Mouse (Mus musculus) olfactory bulb, adult 2 months (tissue): ENCODE measurements around the gene Mgea5. TPM values are rescaled to one million over a fixed set of nuclear protein-coding genes. Genes with fewer than 3 reads are reported as not detected.

Source experiments
- H3K27ac ChIP-seq: fragments of 200-500 bp; 2 replicates; pipeline ENCODE4 v1.5.1; 2012; ENCODE audit warnings: low read depth, low read length; ENCODE audit not compliant: insufficient read depth
- H3K4me1 ChIP-seq: fragments of 200-500 bp; 2 replicates; pipeline ENCODE4 v1.6.1; 2012; ENCODE audit warnings: low read length; ENCODE audit not compliant: control insufficient read depth, insufficient read depth
- H3K4me3 ChIP-seq: fragments of 200-500 bp; 2 replicates; pipeline ENCODE4 v1.5.1; 2012; ENCODE audit warnings: mild to moderate bottlenecking, low read depth, low read length, moderate library complexity; ENCODE audit not compliant: insufficient read depth
- CTCF ChIP-seq: fragments of 200-500 bp; IDR thresholded peaks from 2 replicates; pipeline ENCODE4 v1.5.1; 2012; ENCODE audit warnings: low read depth, mild to moderate bottlenecking, low read length, moderate library complexity; ENCODE audit not compliant: insufficient read depth
- POLR2A ChIP-seq: fragments of 200-500 bp; IDR thresholded peaks from 2 replicates; pipeline ENCODE4 v1.6.1; 2012; ENCODE audit warnings: mild to moderate bottlenecking, low read depth, low read length, moderate library complexity; ENCODE audit not compliant: insufficient read depth
- WGBS: fragments of 180-500 bp; shearing (Covaris S2); methylation state at CpG from one replicate; pipeline ENCODE4 v1.1.7; 2018; 5-methylcytosine and 5-hydroxymethylcytosine counted together
- polyA plus RNA-seq: library from polyadenylated mRNA; stranded (reverse); fragments of >200 nt; gene quantifications from 2 replicates; pipeline ENCODE4 v1.2.4, GENCODE M21; 2012; ENCODE audit warnings: low replicate concordance; ENCODE audit not compliant: missing spikeins, insufficient read depth, insufficient read length

Mgea5 gene
- polyA plus RNA-seq, 1 experiment: 284 TPM

DNA sequence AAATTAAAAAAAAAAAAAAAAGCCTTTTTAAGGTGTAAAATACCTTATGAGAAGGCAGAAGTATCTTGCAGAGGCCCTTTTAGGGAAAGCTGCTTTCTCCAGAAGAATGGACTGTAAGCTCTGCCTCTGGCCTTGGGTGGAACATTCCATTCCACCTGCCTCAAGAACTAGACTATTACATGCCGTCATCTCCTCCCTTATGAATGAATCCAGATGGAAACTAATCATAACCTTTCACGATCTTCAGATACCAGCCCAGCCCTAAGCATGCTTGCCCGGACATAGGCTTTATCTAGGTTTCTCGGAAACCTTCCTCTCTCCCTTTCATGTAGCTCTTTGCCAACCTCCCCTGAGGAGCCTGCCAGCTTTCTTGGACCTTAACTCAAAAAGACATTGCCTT is 4.7 kb upstream of the Mgea5 start:
- TF ChIP-seq POLR2A (no peak), CTCF (no peak)
- Histone ChIP-seq H3K27ac (no peak overlapping the region), H3K4me3 (no peak overlapping the region), H3K4me1 (no peaks in the 10 kb centered on the region)
- 65% methylated on average over 4 of the region's 4 CpGs for WGBS

DNA sequence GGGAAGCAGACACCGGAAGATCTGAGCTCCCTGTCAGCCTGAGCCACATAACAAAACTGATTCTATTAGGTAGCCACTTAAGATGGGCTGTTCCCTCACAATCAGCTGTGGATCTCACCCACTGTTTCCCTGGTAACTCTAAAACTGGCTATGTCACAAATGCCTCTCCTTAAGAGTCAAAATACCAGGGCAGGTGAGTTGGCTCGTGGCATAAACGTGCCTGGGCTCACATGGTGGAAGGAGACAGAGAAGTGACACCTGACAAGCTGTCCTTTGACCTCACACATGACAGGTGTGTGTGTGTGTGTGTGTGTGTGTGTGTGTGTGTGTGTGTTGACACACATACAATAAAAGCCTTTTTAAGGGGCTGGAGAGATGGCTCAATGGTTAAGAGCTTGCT is 3.8 kb upstream of the Mgea5 start:
- no peak for TF ChIP-seq CTCF
- no peak for TF ChIP-seq POLR2A
- no peak overlapping the region for H3K27ac ChIP-seq
- H3K4me1 ChIP-seq: no peaks in the 10 kb centered on the region
- 77% methylated on average over 3 of the region's 3 CpGs for WGBS
- H3K4me3 ChIP-seq: no peak overlapping the region

DNA sequence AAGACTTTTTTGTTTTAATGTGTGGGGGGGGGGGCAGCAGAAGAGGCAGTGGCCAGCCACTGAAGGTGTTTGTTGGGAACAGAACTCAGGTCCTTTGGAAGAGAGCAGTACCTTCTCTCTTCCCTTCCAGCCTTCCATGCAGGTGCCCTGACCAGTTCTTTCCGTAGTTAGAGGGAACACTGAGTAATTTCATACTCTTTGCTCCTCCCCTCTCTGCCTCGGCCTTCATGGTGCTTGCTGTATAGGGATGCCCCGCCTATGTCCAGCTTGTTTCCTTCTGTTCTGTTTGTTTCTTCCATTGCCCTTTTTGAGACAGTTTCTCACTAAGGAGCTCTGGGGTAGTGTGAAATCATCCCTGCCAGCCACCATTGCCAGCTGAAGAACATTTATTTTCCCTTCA is 1.8 kb upstream of the Mgea5 start:
- no peak for TF ChIP-seq POLR2A
- TF ChIP-seq CTCF: no peak

DNA sequence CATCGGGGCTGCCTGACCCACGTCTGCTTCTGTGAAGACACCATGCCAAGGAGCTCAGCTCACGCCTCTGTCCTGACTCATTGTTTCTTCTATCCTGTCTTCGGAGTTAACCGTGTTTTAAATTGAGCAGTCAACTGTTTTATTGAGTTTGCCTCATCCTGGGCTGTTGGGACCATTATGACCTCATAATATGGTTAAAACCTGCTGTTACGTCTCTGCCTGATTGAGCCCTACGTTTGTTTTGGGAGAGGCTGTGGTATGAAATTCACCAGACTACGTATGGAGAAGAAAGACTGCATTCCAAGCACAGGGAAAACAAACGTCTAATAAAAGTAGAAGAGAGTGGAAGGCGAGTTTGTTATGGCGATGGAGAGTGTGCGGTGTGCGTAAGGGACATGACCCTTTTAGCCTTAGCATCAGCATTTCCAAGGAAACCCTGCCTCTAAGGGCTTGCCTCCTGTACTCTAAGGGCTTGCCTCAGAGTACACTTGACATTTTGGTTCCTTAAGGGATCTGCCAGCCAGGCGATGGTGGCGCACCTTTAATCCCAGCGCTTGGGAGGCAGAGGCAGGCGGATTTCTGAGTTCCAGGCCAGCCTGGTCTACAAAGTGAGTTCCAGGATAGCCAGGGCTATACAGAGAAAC is 418 bp upstream of the Mgea5 start:
- peak overlapping the region; percentile 44; the same call in 1 of the 2 replicates for H3K27ac ChIP-seq
- peaks cover 7% of the 10 kb centered on the region for H3K4me1 ChIP-seq
- peak overlapping the region; percentile 33 for H3K4me3 ChIP-seq
- 27% methylated on average over 17 of the region's 17 CpGs for WGBS
- TF ChIP-seq POLR2A: no peak
- no peak for TF ChIP-seq CTCF

More for the DNA sequence above, 1.8 kb upstream of the Mgea5 start:
- Histone ChIP-seq H3K4me3 (no peak overlapping the region), H3K4me1 (peaks cover under 1% of the 10 kb centered on the region; the same call in 1 of the 2 replicates), H3K27ac (no peak overlapping the region)
- WGBS: 73% methylated on average over 3 of the region's 3 CpGs

DNA sequence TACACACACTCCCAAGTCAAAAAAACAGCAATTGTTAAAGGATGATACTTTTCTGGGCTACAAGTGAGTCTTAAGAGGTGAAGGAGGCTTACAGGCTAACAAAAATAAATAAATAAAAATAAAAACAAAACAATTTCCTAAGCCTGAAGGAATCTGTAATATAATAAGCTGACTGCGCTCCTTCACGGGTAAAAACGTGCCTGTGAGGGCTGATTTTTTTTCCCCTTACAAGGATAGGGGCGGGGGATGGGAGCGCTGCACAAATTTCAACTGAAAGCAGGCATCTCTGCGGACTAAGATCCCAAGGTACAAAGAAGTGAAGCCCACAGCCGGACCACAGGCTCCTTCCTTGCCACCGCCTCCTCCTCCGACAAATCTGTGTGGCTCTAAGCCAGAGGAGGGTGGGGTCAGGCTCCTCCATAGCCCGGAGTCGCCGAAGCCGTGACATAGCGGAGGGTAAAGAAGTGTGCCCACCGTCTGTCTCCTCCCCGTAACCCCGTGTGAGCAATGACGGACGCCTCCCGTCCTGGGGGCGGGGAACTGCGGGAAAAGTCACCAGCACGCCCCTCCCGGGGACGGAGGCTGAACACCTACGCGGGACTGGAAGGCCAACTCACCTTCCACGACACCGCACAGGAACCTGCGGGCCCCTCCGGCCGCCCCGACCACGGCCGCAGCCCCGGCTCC is 1.2 kb downstream of the Mgea5 start:
- TF ChIP-seq POLR2A (no peak), CTCF (no peak)
- peaks cover 9% of the 10 kb centered on the region for H3K4me1 ChIP-seq
- H3K4me3 ChIP-seq: peak overlapping the region; percentile 72
- WGBS: under 1% methylated on average over 36 of the region's 36 CpGs
- peak overlapping the region; percentile 82 for H3K27ac ChIP-seq

DNA sequence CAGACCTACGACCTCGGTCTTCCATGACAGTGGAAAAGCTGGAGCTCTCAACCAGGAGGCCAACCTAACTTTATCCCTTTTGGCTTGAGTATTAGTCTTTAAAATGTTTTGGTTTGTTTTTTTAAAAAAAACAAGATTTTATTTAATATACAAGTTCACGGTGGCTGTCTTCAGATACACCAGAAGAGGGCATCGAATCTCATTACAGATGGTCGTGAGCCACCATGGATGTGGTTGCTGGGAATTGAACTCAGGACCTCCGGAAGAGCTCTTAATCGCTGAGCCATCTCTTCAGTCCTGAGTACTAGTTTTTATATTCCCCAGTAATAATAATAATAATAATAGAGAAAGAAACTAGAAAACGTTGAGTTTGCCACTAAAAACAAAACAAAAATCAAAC is 2.0 kb downstream of the Mgea5 start:
- Histone ChIP-seq H3K4me3 (no peak overlapping the region), H3K4me1 (peaks cover 9% of the 10 kb centered on the region), H3K27ac (no peak overlapping the region)
- WGBS: 13% methylated on average over 8 of the region's 8 CpGs
- TF ChIP-seq CTCF: no peak
- TF ChIP-seq POLR2A: no peak

DNA sequence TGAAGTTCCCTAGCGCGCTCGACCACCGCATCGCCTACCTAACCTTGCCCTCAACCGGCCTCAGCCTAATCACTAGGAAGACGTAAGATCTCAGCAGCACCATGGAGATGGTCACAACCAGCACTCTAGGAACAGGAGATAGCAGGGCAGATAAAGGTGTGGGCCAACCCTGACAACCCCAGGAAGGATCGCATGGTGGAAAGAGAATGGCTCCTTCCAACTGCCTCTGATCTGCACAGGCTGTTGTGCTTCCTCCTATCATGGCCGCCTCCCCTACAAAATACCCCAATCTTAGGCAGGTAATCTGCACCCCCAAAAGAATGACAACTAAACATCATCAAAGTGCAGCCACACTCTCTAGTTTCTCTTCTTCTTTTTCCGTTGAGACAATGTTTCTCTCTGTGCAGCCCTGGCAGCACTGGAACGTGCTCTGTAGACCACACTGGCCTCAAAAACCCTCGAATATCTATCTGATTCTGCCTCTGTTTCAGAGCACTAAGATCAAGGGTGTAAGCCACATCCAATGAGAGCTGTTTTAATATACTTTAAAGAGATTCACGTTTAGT is 3.2 kb downstream of the Mgea5 start:
- TF ChIP-seq CTCF (no peak), POLR2A (no peak)
- WGBS: 53% methylated on average over 13 of the region's 13 CpGs

DNA sequence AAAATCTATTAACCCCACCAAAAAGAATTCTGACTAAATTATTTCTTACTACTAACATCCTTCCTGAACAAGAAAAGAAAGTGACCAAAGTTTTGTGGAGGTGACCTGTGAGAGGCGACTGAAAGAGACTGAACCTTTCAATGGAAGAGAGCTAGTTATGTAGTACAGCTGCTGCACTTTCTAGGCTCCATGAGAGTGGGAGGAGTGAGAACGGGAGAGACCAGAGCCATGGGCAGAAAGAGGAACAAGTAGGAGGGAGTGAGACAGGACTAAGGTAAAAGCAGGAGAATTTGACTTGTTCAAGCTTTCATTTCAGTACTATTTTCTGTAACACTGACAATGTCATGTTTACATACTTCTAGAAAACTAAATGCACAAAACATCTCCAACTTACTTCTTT is 8.2 kb downstream of the Mgea5 start:
- H3K4me3 ChIP-seq: no peak overlapping the region
- no peak overlapping the region for H3K27ac ChIP-seq
- 57% methylated on average over 2 of the region's 2 CpGs for WGBS
- no peak for TF ChIP-seq POLR2A
- peaks cover 9% of the 10 kb centered on the region for H3K4me1 ChIP-seq

More for the DNA sequence above, 3.2 kb downstream of the Mgea5 start:
- no peak overlapping the region for H3K27ac ChIP-seq
- no peak overlapping the region for H3K4me3 ChIP-seq
- peaks cover 9% of the 10 kb centered on the region for H3K4me1 ChIP-seq

DNA sequence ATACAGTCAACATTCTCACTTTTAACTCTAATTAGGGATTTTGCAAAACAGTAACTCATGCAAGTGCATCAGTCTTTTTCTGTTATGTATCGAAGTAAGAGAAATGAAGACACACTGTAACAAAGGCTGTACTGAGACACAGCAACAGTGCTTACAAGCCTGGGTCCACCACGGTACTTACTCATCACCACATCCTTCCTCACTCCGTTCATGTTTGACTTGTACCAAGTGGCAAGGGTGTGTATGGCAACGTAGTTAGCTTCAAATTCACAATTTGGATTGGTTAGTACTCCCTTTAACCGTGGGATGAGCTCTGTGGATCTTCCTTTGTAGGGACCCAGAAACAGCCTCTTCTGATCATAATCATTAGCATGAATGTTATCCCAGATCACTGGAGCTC is 12.1 kb downstream of the Mgea5 start:
- 78% methylated on average over 5 of the region's 5 CpGs for WGBS
- no peak overlapping the region for H3K4me3 ChIP-seq
- no peak overlapping the region for H3K27ac ChIP-seq
- H3K4me1 ChIP-seq: no peaks in the 10 kb centered on the region
- TF ChIP-seq POLR2A: no peak
- no peak for TF ChIP-seq CTCF
